Mouse (Mus musculus) B cell, adult 2 months (primary cell): ENCODE data around the gene Mfsd12.

Source experiments
- DNase-seq, 2 experiments: peaks; one replicate each; pipeline ENCODE4 v3.0.0; 2022

The Mfsd12 gene

GRCm38 (mm10) chr10:81356991-81357844 is at the start of gene Mfsd12:
Gene Mfsd12 (plus strand): TSS chr10:81357491.
- DNase-seq: peak; percentile 85 to 87

GRCm38 (mm10) chr10:81309571-81309970 is 47.7 kb upstream of the Mfsd12 start:
- no peak for DNase-seq

- DNase-seq: no peak
Observed at GRCm38 (mm10) chr10:81313581-81313980, 43.7 kb upstream of the Mfsd12 start.

- DNase-seq: no peak
Observed at GRCm38 (mm10) chr10:81314201-81314600, 43.1 kb upstream of the Mfsd12 start.

- no peak for DNase-seq
Observed at GRCm38 (mm10) chr10:81315587-81315986, 41.7 kb upstream of the Mfsd12 start.

GRCm38 (mm10) chr10:81316338-81317060 is 40.8 kb upstream of the Mfsd12 start:
- DNase-seq: peak; percentile 54 to 57

GRCm38 (mm10) chr10:81317273-81317672 is 40.0 kb upstream of the Mfsd12 start:
- DNase-seq: no peak

- DNase-seq: no peak
Observed at GRCm38 (mm10) chr10:81318589-81319329, 38.5 kb upstream of the Mfsd12 start.

GRCm38 (mm10) chr10:81319330-81319699 is 38.0 kb upstream of the Mfsd12 start:
- peak; percentile 46 to 53 for DNase-seq

- peak; percentile 40 to 45 for DNase-seq
Observed at GRCm38 (mm10) chr10:81319741-81320549, 37.3 kb upstream of the Mfsd12 start.

GRCm38 (mm10) chr10:81320550-81321347 is 36.5 kb upstream of the Mfsd12 start, which contains the start of gene Cactin:
Gene Cactin (plus strand): TSS chr10:81321103.
- peak; percentile 98 to 99 for DNase-seq

- no peak for DNase-seq
Observed at GRCm38 (mm10) chr10:81321436-81321835, 35.9 kb upstream of the Mfsd12 start.

GRCm38 (mm10) chr10:81322444-81322843 is 34.8 kb upstream of the Mfsd12 start:
- no peak for DNase-seq

GRCm38 (mm10) chr10:81323141-81323775 is 34.0 kb upstream of the Mfsd12 start:
- DNase-seq: no peak

GRCm38 (mm10) chr10:81323791-81324530 is 33.3 kb upstream of the Mfsd12 start:
- DNase-seq: no peak

GRCm38 (mm10) chr10:81325176-81325575 is 32.1 kb upstream of the Mfsd12 start:
- DNase-seq: no peak

GRCm38 (mm10) chr10:81325781-81326180 is 31.5 kb upstream of the Mfsd12 start:
- DNase-seq: no peak

GRCm38 (mm10) chr10:81326858-81327257 is 30.4 kb upstream of the Mfsd12 start:
- DNase-seq: no peak

GRCm38 (mm10) chr10:81327959-81328358 is 29.3 kb upstream of the Mfsd12 start:
- DNase-seq: no peak

- peak; percentile 54 to 59 for DNase-seq
Observed at GRCm38 (mm10) chr10:81328386-81328785, 28.9 kb upstream of the Mfsd12 start, which contains the start of gene Tbxa2r. Gene Tbxa2r (plus strand): TSS chr10:81328731.
